Mouse (Mus musculus): ENCODE data around the gene Apobec4. TPM values are rescaled to one million over a fixed set of nuclear protein-coding genes. Genes with fewer than 3 reads are reported as not detected.

Gene Apobec4
- total and polyA plus RNA-seq, 3 experiments = not detected

- TF ChIP-seq ZKSCAN1 (IDR thresholded peaks at IDR 0.05; ENCODE audit: low read depth, low read length) = no peak
- TF ChIP-seq TBP (IDR thresholded peaks at IDR 0.05; ENCODE audit: low read depth, low read length) = 0 out of 2 replicates have a peak, but pooled peaks have one; percentile 43
Measured at GRCm38 (mm10) chr1:152795688-152796255, 45.4 kb downstream of the Apobec4 start (continued).

- H3K79me2 ChIP-seq (ENCODE audit: control insufficient read depth, insufficient read depth, low read length, poor library complexity) = no peaks in the 10 kb centered on the region
- no peak overlapping the region for H3K4me3 ChIP-seq (ENCODE audit: control insufficient read depth in 1 of 2, insufficient read depth in 1 of 2, low read depth in 2 of 2, low read length in 2 of 2)
- H3K27me3 ChIP-seq (ENCODE audit: control insufficient read depth in 1 of 2, insufficient read depth in 2 of 2, low read length in 2 of 2) = no peaks in the 10 kb centered on the region
- peak overlapping the region; percentile 11 for H3K27ac ChIP-seq (ENCODE audit: control insufficient read depth, low read depth, low read length)
- H3K9ac ChIP-seq (ENCODE audit: control insufficient read depth, low read depth, low read length, poor library complexity, severe bottlenecking) = no peak overlapping the region
- DNase-seq (ENCODE audit: low read depth, low spot score) = no peak
- H3K9me3 ChIP-seq (replicated peaks; ENCODE audit: insufficient read depth, low read length) = no peaks in the 10 kb centered on the region
- peaks cover 26 to 59% of the 10 kb centered on the region in 2 experiments for H3K4me1 ChIP-seq (ENCODE audit: control insufficient read depth in 1 of 2, insufficient read depth in 2 of 2, low read length in 2 of 2)
- peaks cover 0 to 38% of the 10 kb centered on the region in 2 experiments; a peak in 2 of 4 replicates for H3K36me3 ChIP-seq (ENCODE audit: control insufficient read depth in 1 of 2, insufficient read depth in 2 of 2, low read length in 2 of 2)
- TF ChIP-seq TCF12 (IDR thresholded peaks at IDR 0.05; ENCODE audit: low read depth, low read length) = no peak
- TF ChIP-seq CHD1 (IDR thresholded peaks at IDR 0.05; ENCODE audit: low read depth, low read length) = no peak
- no peak for TF ChIP-seq NELFE (IDR thresholded peaks at IDR 0.05; ENCODE audit: low read depth, low read length)
- TF ChIP-seq ELF1 (IDR thresholded peaks at IDR 0.05; ENCODE audit: low read depth, low read length) = no peak
- TF ChIP-seq POLR2AphosphoS5 (IDR thresholded peaks at IDR 0.05; ENCODE audit: borderline replicate concordance, low read depth, low read length) = no peak
- no peak for TF ChIP-seq ZC3H11A (IDR thresholded peaks at IDR 0.05; ENCODE audit: low read depth, low read length)
- no peak for TF ChIP-seq RAD21 (IDR thresholded peaks at IDR 0.05; ENCODE audit: low read depth, low read length)
- TF ChIP-seq ETS1 (IDR thresholded peaks at IDR 0.05; ENCODE audit: low read depth, low read length) = no peak
- no peak for TF ChIP-seq TAL1 (IDR thresholded peaks at IDR 0.05; ENCODE audit: low read length)
Measured at GRCm38 (mm10) chr1:152796683-152797263, 46.4 kb downstream of the Apobec4 start.

- Histone ChIP-seq H3K79me2 (ENCODE audit: control insufficient read depth, insufficient read depth, low read length, poor library complexity) (no peaks in the 10 kb centered on the region), H3K9me3 (replicated peaks; ENCODE audit: insufficient read depth, low read length) (no peaks in the 10 kb centered on the region), H3K4me3 (ENCODE audit: control insufficient read depth in 1 of 2, insufficient read depth in 1 of 2, low read depth in 2 of 2, low read length in 2 of 2) (no peak overlapping the region), H3K27ac (ENCODE audit: control insufficient read depth, low read depth, low read length) (peak overlapping the region; percentile 60), H3K4me1 (ENCODE audit: control insufficient read depth in 1 of 2, insufficient read depth in 2 of 2, low read length in 2 of 2) (peaks cover 26 to 59% of the 10 kb centered on the region in 2 experiments), H3K27me3 (ENCODE audit: control insufficient read depth in 1 of 2, insufficient read depth in 2 of 2, low read length in 2 of 2) (no peaks in the 10 kb centered on the region), H3K9ac (ENCODE audit: control insufficient read depth, low read depth, low read length, poor library complexity, severe bottlenecking) (peak overlapping the region; percentile 31; the same call in 1 of the 2 replicates), H3K36me3 (ENCODE audit: control insufficient read depth in 1 of 2, insufficient read depth in 2 of 2, low read length in 2 of 2) (peaks cover 0 to 38% of the 10 kb centered on the region in 2 experiments; a peak in 2 of 4 replicates)
- DNase-seq (ENCODE audit: low read depth, low spot score) = peak; percentile 91
- TF ChIP-seq BHLHE40 (IDR thresholded peaks at IDR 0.05; ENCODE audit: borderline replicate concordance, low read depth, low read length) (peak; percentile 89), CHD1 (IDR thresholded peaks at IDR 0.05; ENCODE audit: low read depth, low read length) (no peak), POLR2AphosphoS2 (IDR thresholded peaks at IDR 0.05; ENCODE audit: low read length) (no peak), TAL1 (IDR thresholded peaks at IDR 0.05; ENCODE audit: low read length) (no peak), POLR2A (IDR thresholded peaks at IDR 0.05; ENCODE audit: control insufficient read depth in 1 of 2, insufficient read depth in 1 of 2, low read depth in 1 of 2, low read length in 2 of 2, poor library complexity in 1 of 2) (peak in 1 of 2 experiments; percentile 41; a peak in 1 of 4 replicates), EP300 (IDR thresholded peaks at IDR 0.05; ENCODE audit: low read depth in 1 of 2, low read length in 2 of 2) (peak; percentile 26 to 37; a peak in 1 of 4 replicates), ZKSCAN1 (IDR thresholded peaks at IDR 0.05; ENCODE audit: low read depth, low read length) (no peak; the same call in 1 of the 2 replicates), GABPA (IDR thresholded peaks at IDR 0.05; ENCODE audit: low read depth, low read length) (no peak), TBP (IDR thresholded peaks at IDR 0.05; ENCODE audit: low read depth, low read length) (0 out of 2 replicates have a peak, but pooled peaks have one; percentile 33), ZNF384 (IDR thresholded peaks at IDR 0.05; ENCODE audit: low read depth, low read length) (peak; percentile 97), ELF1 (IDR thresholded peaks at IDR 0.05; ENCODE audit: low read depth, low read length) (peak; percentile 80), MAX (IDR thresholded peaks at IDR 0.05; ENCODE audit: low read length) (peak; percentile 99), NELFE (IDR thresholded peaks at IDR 0.05; ENCODE audit: low read depth, low read length) (no peak), SMC3 (IDR thresholded peaks at IDR 0.05; ENCODE audit: low read depth, low read length) (no peak), E2F4 (IDR thresholded peaks at IDR 0.05; ENCODE audit: borderline replicate concordance, low read depth, low read length) (no peak), MAFK (IDR thresholded peaks at IDR 0.05; ENCODE audit: borderline replicate concordance, low read depth, low read length) (no peak), UBTF (IDR thresholded peaks at IDR 0.05; ENCODE audit: borderline replicate concordance, insufficient read depth, low read depth, low read length) (no peak), CTCF (IDR thresholded peaks at IDR 0.05 in 2 of 3, conservative IDR thresholded peaks at IDR 0.05 in 1 of 3; ENCODE audit: control insufficient read depth in 1 of 3, insufficient read depth in 1 of 3, low read depth in 2 of 3, low read length in 3 of 3, poor library complexity in 1 of 3, severe bottlenecking in 1 of 3) (no peak), NRF1 (IDR thresholded peaks at IDR 0.05; ENCODE audit: insufficient read depth, low read depth, low read length, poor library complexity, severe bottlenecking) (no peak), CHD2 (IDR thresholded peaks at IDR 0.05; ENCODE audit: low read length) (no peak), ETS1 (IDR thresholded peaks at IDR 0.05; ENCODE audit: low read depth, low read length) (peak; percentile 85), JUND (IDR thresholded peaks at IDR 0.05; ENCODE audit: low read depth, low read length) (no peak), RAD21 (IDR thresholded peaks at IDR 0.05; ENCODE audit: low read depth, low read length) (no peak), USF1 (IDR thresholded peaks at IDR 0.05; ENCODE audit: low read depth, low read length) (peak; percentile 91)
Measured at GRCm38 (mm10) chr1:152798125-152798524, 47.8 kb downstream of the Apobec4 start.
